Mouse (Mus musculus): ENCODE measurements around the gene Sv2a. TPM values are rescaled to one million over a fixed set of nuclear protein-coding genes. Genes with fewer than 3 reads are reported as not detected.

The Sv2a gene
- polyA plus RNA-seq (2012; rRNA removed): 5.5 and 5.7 TPM in 2 replicates

DNA sequence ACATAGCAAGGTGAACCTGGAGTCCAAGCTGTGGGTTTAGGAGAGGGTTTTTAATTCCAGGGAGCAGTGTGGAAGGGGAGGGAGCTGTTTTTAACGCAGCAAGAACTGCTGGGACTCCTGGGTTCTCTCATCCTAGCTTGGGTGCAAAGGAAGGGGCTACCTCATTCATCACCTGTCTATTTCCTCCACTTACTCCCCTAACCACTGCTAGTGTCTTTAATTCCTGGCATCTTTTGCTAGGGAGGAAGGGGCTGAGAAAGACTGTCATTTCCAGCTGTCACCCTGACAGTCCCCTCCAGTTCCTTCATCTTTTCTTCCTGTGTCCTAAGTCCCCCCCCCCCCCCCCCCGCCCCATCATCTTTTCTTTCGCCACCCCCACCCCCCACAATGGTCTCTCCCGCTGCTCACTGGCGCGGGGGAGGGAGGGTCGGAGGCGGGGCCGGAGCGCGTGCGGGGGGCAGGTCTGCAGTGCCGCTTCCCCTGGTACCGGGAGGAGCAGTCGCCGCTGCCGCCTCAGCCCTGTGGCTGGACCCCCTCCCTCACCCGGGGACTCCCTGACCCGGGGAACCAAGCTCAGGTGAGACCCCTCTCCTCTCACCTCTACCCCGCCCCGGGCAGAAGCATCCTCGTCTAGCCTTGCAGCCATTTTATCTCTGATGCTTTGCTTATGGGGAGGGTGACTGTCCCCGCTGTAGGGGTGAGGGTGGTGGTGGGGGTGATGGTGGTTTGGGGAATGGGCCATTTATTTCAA is at the start of gene Sv2a:
TSS of gene Sv2a (plus strand) at position 425 of the 751 bp plus-strand sequence.

DNA sequence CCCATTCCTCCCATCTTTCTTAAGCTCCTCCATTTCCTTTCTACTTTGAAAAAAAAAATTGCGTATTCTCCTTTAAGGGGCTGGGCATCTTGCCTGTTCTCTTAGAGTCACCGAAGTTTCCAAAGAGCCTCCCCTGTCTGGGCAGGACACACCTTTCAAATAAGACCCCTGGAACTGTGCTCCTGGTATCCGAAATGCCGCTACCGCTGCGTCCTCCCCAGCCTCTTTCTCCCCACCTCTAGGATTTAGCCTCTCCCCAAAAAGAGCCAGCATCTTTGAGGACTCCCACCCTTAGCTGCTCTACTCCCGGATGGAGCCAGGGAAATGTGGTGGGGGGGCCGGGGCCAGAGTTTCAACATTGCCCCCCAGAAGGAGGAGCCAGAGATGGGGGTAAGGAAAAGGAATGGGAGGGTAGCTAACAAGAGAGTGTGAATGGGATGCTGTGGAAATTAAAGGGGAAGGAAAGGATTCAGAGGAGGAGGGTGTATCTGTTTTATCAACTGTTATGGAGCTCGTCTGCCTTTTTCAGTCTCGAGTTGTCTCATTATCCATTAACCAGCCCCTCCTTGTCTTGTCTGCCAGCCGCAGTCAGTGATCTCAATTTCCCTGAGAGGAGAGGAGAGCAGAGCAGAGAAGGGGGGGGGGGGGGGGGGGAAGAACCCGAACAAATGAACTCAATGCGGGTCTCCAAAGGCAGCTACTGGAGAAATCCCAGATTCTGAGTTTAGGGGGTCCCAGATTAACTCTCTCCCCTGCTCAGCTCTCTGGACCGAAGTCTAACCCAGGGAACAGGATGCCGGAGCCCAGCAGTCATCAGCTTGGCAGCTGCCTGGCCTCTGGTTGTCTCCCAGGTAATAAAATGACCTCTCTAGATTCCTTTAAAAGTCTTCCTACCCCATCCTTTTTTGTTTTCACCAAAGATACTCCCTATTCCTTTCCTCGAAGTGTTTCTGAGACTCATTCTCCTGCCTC is 18.8 kb upstream of the Sv2a start, which contains the start of gene Mtmr11:
TSS of gene Mtmr11 (plus strand) at position 136 of the 972 bp plus-strand sequence.

DNA sequence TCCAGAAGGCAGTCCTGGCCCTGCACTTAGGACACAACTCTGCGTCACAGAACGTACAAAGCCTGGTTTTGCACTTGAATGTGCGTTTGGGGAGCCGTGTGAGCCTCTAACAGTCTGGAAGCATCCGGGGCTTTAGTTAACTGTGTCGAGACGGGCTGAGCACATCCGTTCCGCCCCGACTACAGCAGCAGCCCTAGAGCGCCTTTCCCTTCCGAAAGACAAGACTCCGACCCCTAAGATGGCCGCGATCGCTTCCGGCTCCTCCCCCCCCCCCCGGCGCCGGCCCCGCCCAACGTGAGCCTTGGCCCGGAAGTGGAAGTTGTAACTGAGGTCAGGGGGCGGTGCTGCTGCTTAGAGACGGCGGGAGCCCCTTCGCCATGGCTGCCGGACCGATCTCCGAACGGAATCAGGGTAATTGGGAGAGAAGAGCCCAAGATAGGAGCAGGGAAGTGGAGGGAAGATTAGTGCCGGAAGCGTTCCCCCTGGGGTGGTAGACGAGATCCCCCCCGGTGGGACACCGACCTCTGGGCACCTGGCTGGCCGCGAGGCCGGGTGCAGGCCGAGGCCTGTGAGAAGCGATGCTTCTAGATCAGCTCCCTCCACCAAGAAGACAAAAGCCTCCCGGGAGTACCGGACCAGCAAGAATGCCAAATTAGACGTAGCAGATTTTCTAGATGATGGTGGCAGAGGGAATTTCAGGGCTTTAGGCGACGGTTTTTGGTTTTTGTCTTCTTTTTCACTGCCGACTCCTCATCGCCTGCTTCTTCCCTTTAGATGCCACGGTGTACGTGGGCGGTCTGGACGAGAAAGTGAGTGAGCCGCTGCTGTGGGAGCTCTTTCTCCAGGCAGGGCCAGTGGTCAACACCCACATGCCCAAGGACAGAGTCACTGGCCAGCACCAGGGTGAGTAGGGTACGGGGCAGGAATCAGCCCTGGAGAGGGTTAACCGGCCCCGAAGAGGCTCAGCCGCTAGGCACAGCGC is 8.5 kb upstream of the Sv2a start, which contains the start of gene Sf3b4:
TSS of gene Sf3b4 (plus strand) at position 136 of the 982 bp plus-strand sequence.

DNA sequence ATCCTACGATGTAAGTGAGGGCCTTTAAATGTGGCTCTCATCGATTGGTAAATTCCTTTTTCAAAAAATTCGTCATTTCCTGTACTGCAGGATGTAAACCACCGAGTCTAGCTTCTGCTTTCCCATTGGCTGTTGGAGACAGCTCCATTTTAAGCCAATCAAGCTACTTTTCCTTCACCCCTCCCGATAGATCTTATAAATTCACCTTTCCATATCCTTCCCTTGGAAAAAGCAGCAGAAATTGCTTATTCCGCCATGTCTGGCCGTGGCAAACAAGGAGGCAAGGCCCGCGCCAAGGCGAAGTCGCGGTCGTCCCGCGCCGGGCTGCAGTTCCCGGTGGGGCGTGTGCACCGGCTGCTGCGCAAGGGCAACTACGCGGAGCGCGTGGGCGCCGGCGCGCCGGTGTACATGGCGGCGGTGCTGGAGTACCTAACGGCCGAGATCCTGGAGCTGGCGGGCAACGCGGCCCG is 38.7 kb downstream of the Sv2a start, which contains the start of the genes Bola1 and Hist2h2ab:
TSS of gene Bola1 (minus strand) at position 49 of the 470 bp plus-strand sequence.
TSS of gene Hist2h2ab (plus strand) at position 205 of the 470 bp plus-strand sequence.

GRCm38 (mm10) chr3:96220765-96221639 is 40.1 kb downstream of the Sv2a start, which contains the start of the genes Hist2h2ac and Hist2h2be:
Hist2h2ac (minus strand) TSS chr3:96220880.
Hist2h2be (plus strand) TSS chr3:96221119.

DNA sequence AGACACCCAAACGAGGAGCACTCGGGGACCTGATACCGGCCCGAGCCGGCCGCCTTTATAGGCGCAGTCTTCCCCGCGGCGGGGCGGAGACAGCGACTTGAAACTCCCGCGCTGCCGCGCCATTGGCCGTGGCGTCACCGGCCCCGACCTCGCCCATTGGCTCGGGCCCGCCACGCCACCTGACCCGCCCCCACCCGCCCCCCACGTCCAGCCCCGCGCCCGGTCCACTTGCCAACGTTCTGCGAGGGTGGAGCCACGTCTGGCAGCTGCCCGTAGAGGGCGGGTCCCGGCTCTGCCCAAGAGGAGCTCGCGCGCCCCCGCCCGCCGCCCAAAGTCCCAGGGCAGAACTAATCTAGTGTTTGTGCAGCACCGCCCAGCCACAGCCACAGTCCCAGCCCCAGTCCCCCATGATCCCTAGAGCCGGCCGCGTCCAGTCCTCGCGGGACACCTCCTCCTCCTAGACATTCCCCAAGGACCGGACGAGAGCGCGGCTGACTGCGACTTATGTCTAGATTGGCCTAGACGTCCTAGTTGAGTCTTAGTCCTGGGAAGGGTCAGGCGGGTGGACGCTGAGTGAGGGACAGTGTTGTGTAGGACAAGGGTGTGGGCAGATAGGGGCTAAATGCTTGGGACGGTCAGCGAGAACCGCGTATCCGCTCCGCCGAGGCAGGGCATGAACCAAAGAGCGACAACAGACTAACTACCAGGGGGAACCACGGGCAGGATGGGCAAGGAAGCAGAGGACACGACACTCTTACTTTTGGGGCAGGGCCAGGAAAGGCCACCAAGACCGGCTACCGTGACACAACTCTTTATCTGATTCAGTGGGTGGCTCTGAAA is 58.2 kb downstream of the Sv2a start, which contains the start of gene Hist2h3c2:
TSS of gene Hist2h3c2 (minus strand) at position 174 of the 840 bp plus-strand sequence.

GRCm38 (mm10) chr3:96239949-96240798 is 59.2 kb downstream of the Sv2a start, which contains the start of gene Hist2h2aa2:
Hist2h2aa2 (minus strand) TSS chr3:96240276.

Other genes starting within 250 kb of the Sv2a start
- 46.0 and 57.5 TPM in 2 replicates for gene Plekho1, start 185.2 kb upstream of the Sv2a start, polyA plus RNA-seq (2012; rRNA removed)
- 2.9 and 3.2 TPM in 2 replicates for gene Vps45, start 122.7 kb upstream of the Sv2a start, polyA plus RNA-seq (2012; rRNA removed)
- gene Otud7b, start 76.6 kb upstream of the Sv2a start, polyA plus RNA-seq (2012; rRNA removed): 22.1 and 34.9 TPM in 2 replicates
- 14.5 and 15.9 TPM in 2 replicates for gene Mtmr11, start 19.1 kb upstream of the Sv2a start, polyA plus RNA-seq (2012; rRNA removed)
- 122 and 154 TPM in 2 replicates for gene Sf3b4, start 8.8 kb upstream of the Sv2a start, polyA plus RNA-seq (2012; rRNA removed)
- gene Bola1, start 38.6 kb downstream of the Sv2a start, polyA plus RNA-seq (2012; rRNA removed): 105 and 109 TPM in 2 replicates
- gene Hist2h2ab, start 38.7 kb downstream of the Sv2a start, polyA plus RNA-seq (2012; rRNA removed): 9.3 and 11.4 TPM in 2 replicates
- gene Hist2h2ac, start 39.7 kb downstream of the Sv2a start, polyA plus RNA-seq (2012; rRNA removed): 22.9 and 40.9 TPM in 2 replicates
- gene Hist2h2be, start 40.0 kb downstream of the Sv2a start, polyA plus RNA-seq (2012; rRNA removed): 5.9 and 6.1 TPM in 2 replicates
- gene Hist2h3c2, start 58.0 kb downstream of the Sv2a start, polyA plus RNA-seq (2012; rRNA removed): 107 and 146 TPM in 2 replicates
- 214 and 474 TPM in 2 replicates for gene Hist2h2aa2, start 59.1 kb downstream of the Sv2a start, polyA plus RNA-seq (2012; rRNA removed)
- 589 and 615 TPM in 2 replicates for gene Hist2h2aa1, start 64.3 kb downstream of the Sv2a start, polyA plus RNA-seq (2012; rRNA removed)
- not detected in 2 replicates for gene Hist2h3c1, start 65.5 kb downstream of the Sv2a start, polyA plus RNA-seq (2012; rRNA removed)
- 5.9 and 6.5 TPM in 2 replicates for gene Hist2h4, start 82.2 kb downstream of the Sv2a start, polyA plus RNA-seq (2012; rRNA removed)
- gene Hist2h3b, start 87.5 kb downstream of the Sv2a start, polyA plus RNA-seq (2012; rRNA removed): 118 and 152 TPM in 2 replicates
- gene Hist2h2bb, start 88.6 kb downstream of the Sv2a start, polyA plus RNA-seq (2012; rRNA removed): 6.8 and 7.4 TPM in 2 replicates
- gene Fcgr1, start 112.8 kb downstream of the Sv2a start, polyA plus RNA-seq (2012; rRNA removed): 3.9 and 5.4 TPM in 2 replicates

Data from ovary, adult 2 months (tissue).